Mouse (Mus musculus) CD4-positive, CD25-positive, alpha-beta regulatory T cell, adult 4 months (primary cell): ENCODE measurements around the gene Lamc3. TPM values are rescaled to one million over a fixed set of nuclear protein-coding genes. Genes with fewer than 3 reads are reported as not detected.

Experiments
- ATAC-seq: one replicate; pipeline ENCODE4 v1.8.0; 2017
- polyA plus RNA-seq, 2 experiments: library from polyadenylated mRNA; unstranded; fragments of 100-300 nt; shearing (Covaris generic); gene quantifications; one replicate each; pipeline ENCODE4 v1.2.1; 2017

Gene Lamc3
- polyA plus RNA-seq, 2 experiments from 2014 or later = not detected

GRCm38 (mm10) chr2:31987774-31988173 lies 100.7 kb downstream of the Lamc3 start:
- ATAC-seq = no peak

GRCm38 (mm10) chr2:31990961-31991360 lies 103.9 kb downstream of the Lamc3 start:
- no peak for ATAC-seq

- no peak for ATAC-seq
These were observed 107.8 kb downstream of the Lamc3 start for GRCm38 (mm10) chr2:31994896-31995295.

- ATAC-seq = no peak
These were observed 109.0 kb downstream of the Lamc3 start for GRCm38 (mm10) chr2:31996060-31996459.

Other genes with a start within 250 kb of the Lamc3 start
- gene Prdm12, start 247.3 kb upstream of the Lamc3 start, polyA plus RNA-seq = not detected
- 10 to 100 TPM; 43.5 to 65.7 TPM for gene Exosc2, start 216.6 kb upstream of the Lamc3 start, polyA plus RNA-seq
- gene Abl1, start 198.9 kb upstream of the Lamc3 start, polyA plus RNA-seq = 1 to 10 TPM; 6.9 to 8.2 TPM
- under 1 TPM; 0.11 to 0.20 TPM for gene Qrfp, start 76.7 kb upstream of the Lamc3 start, polyA plus RNA-seq
- under 1 TPM; 0.24 to 0.44 TPM for gene Fibcd1, start 41.3 kb upstream of the Lamc3 start, polyA plus RNA-seq
- gene Aif1l, start 62.8 kb downstream of the Lamc3 start, polyA plus RNA-seq = under 1 TPM in 1 of 2 experiments, not detected in 1; 0.56 TPM
- gene Nup214, start 87.1 kb downstream of the Lamc3 start, polyA plus RNA-seq = 100 to 1,000 TPM in 1 of 2 experiments, 10 to 100 TPM in 1; 87.6 to 102 TPM
- gene Fam78a, start 197.6 kb downstream of the Lamc3 start, polyA plus RNA-seq = 10 to 100 TPM; 22.6 to 24.4 TPM
- not detected for gene Plpp7, start 208.2 kb downstream of the Lamc3 start, polyA plus RNA-seq